Mouse (Mus musculus): Measurements from ENCODE around the gene Rabggtb.

Gene Rabggtb

GRCm38 (mm10) chr3:153912546-153913509, at the start of gene Rabggtb:
TSS of gene Rabggtb (minus strand) at chr3:153913009.
- peak; percentile 97 for DNase-seq (ENCODE audit: inconsistent ontology term)

- DNase-seq (ENCODE audit: inconsistent ontology term): no peak
These were observed 49.0 kb upstream of the Rabggtb start for GRCm38 (mm10) chr3:153961632-153962389.

GRCm38 (mm10) chr3:153960884-153961283, 48.1 kb upstream of the Rabggtb start:
- DNase-seq (ENCODE audit: inconsistent ontology term): no peak

- DNase-seq (ENCODE audit: inconsistent ontology term): peak; percentile 17
These were observed 47.0 kb upstream of the Rabggtb start for GRCm38 (mm10) chr3:153959731-153960207.

- DNase-seq (ENCODE audit: inconsistent ontology term): peak; percentile 12
These were observed 46.4 kb upstream of the Rabggtb start for GRCm38 (mm10) chr3:153959035-153959730.

GRCm38 (mm10) chr3:153957916-153958315, 45.1 kb upstream of the Rabggtb start:
- no peak for DNase-seq (ENCODE audit: inconsistent ontology term)

- DNase-seq (ENCODE audit: inconsistent ontology term): no peak
These were observed 35.4 kb upstream of the Rabggtb start for GRCm38 (mm10) chr3:153948176-153948575.

GRCm38 (mm10) chr3:153947271-153947670, 34.5 kb upstream of the Rabggtb start:
- no peak for DNase-seq (ENCODE audit: inconsistent ontology term)

- DNase-seq (ENCODE audit: inconsistent ontology term): peak; percentile 99
These were observed 31.7 kb upstream of the Rabggtb start, which contains the start of gene Acadm for GRCm38 (mm10) chr3:153944335-153944990. TSS of gene Acadm (minus strand) at chr3:153944632.

- no peak for DNase-seq (ENCODE audit: inconsistent ontology term)
These were observed 31.1 kb upstream of the Rabggtb start for GRCm38 (mm10) chr3:153943901-153944334.

GRCm38 (mm10) chr3:153943003-153943640, 30.3 kb upstream of the Rabggtb start:
- peak; percentile 45 for DNase-seq (ENCODE audit: inconsistent ontology term)

- DNase-seq (ENCODE audit: inconsistent ontology term): no peak
These were observed 28.8 kb upstream of the Rabggtb start for GRCm38 (mm10) chr3:153941613-153942012.

- no peak for DNase-seq (ENCODE audit: inconsistent ontology term)
These were observed 27.7 kb upstream of the Rabggtb start for GRCm38 (mm10) chr3:153940486-153940885.

GRCm38 (mm10) chr3:153940021-153940420, 27.2 kb upstream of the Rabggtb start:
- no peak for DNase-seq (ENCODE audit: inconsistent ontology term)

- no peak for DNase-seq (ENCODE audit: inconsistent ontology term)
These were observed 24.5 kb upstream of the Rabggtb start for GRCm38 (mm10) chr3:153937116-153937810.

GRCm38 (mm10) chr3:153935878-153936277, 23.1 kb upstream of the Rabggtb start:
- no peak for DNase-seq (ENCODE audit: inconsistent ontology term)

GRCm38 (mm10) chr3:153932461-153932860, 19.7 kb upstream of the Rabggtb start:
- no peak for DNase-seq (ENCODE audit: inconsistent ontology term)

GRCm38 (mm10) chr3:153929526-153929925, 16.7 kb upstream of the Rabggtb start:
- no peak for DNase-seq (ENCODE audit: inconsistent ontology term)

- DNase-seq (ENCODE audit: inconsistent ontology term): no peak
These were observed 13.5 kb upstream of the Rabggtb start for GRCm38 (mm10) chr3:153926333-153926732.

Data from Muller cell, postnatal 12 days (primary cell).